Mouse (Mus musculus) urinary bladder, adult 2 months (tissue): Measurements from ENCODE around the gene Baiap2l2. TPM values are rescaled to one million over a fixed set of nuclear protein-coding genes. Genes with fewer than 3 reads are reported as not detected.

Experiments
- DNase-seq: peaks from one replicate; pipeline ENCODE4 v3.0.0; 2022; ENCODE audit warnings: low spot score
- polyA plus RNA-seq: library from polyadenylated mRNA; depleted of rRNA; stranded (reverse); fragments of >200 nt; gene quantifications from 2 replicates; pipeline ENCODE4 v1.2.3, GENCODE M21; 2012

The Baiap2l2 gene
- polyA plus RNA-seq, 1 experiment, result 4.5 TPM

- no peak for DNase-seq
Observed at GRCm38 (mm10) chr15:79299563-79300155, 14.3 kb upstream of the Baiap2l2 start.

DNA sequence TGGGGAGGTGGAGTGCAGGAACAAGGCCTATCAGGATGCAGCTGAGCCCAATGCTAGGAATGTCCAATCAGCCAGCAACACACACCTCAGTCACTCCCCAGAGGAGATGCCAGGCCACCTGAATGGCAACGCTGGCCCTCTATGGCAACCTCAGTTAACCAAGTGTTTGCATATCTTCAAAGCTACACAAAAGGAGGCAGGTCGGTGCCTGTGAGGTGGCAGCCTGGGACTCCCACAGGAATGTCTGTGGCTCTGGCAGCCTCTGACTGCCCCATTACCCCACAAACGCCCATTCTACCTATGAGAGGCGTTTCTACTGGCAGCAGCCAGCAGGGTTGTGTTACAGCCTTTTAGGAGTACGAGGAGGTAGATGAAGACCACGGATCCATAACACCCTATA, 13.2 kb upstream of the Baiap2l2 start:
- no peak for DNase-seq

- DNase-seq, result no peak
Observed at GRCm38 (mm10) chr15:79292779-79293178, 7.4 kb upstream of the Baiap2l2 start.

- no peak for DNase-seq
Observed at GRCm38 (mm10) chr15:79290340-79290739, 5.0 kb upstream of the Baiap2l2 start.

DNA sequence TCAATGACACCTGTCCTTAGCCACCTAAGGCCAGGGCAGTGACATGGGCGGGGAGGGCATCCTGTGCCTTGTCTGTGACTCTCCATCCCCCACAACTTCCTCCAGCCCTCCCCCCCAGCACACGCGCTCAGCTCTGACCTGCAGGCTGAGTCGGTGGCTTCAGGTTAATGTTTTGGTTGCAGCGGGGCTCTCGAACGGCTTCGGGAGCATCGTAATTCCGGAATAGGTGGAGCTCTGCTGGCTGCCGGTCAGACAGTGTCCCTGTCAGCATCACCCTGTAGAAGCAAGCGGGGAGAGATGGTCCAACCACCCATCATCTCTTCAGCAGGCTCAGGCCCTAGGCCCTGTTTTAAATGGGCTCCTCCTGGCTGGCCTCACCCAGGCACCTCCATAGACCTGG, 4.1 kb upstream of the Baiap2l2 start:
- DNase-seq, result no peak

- DNase-seq, result no peak
Observed at GRCm38 (mm10) chr15:79288387-79288786, 3.0 kb upstream of the Baiap2l2 start.

GRCm38 (mm10) chr15:79287091-79287490, 1.8 kb upstream of the Baiap2l2 start:
- no peak for DNase-seq

GRCm38 (mm10) chr15:79286141-79286540, 804 bp upstream of the Baiap2l2 start:
- DNase-seq, result no peak

- no peak for DNase-seq
Observed at GRCm38 (mm10) chr15:79283371-79283770, 2.0 kb downstream of the Baiap2l2 start.

- no peak for DNase-seq
Observed at GRCm38 (mm10) chr15:79282434-79282833, 2.9 kb downstream of the Baiap2l2 start.

DNA sequence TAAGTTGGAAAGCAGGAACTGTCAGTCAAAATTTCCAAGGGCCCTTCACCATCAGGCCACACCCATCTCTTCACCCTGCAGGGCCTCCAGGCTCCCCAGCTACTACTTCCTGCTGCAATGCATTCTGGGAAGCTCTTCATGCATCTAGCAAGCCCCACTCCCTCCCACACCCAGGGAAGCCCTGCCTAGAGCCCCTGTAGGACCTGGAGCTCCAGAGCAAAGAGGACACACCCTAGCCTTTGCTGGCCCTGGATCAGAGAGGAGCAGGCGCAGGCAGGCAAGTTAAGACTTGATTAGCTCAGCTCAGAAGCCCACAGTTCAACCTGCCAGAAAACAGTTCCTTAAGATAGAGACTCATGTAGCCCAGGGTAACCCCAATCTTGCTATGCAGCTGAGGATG, 3.9 kb downstream of the Baiap2l2 start:
- no peak for DNase-seq

DNA sequence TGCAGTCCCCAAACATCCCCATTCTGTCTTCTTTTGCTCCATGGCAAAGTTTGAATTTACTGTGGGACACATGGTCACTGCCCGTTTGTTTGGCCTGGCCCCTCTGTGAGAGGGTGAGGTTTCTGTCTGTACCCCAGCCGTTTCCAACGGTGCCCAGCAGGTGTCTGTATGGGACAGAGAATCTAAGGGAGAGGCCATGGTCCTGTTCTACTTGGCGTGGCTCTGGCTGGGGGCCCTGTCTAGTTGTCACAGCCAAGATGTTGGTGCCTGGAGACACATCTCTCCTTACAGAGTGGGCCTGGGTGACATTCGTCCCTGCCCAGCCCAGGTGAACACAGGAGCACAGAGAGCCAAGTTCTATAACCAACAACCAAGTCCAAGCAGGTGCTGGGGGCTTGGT, 4.5 kb downstream of the Baiap2l2 start:
- DNase-seq, result no peak

DNA sequence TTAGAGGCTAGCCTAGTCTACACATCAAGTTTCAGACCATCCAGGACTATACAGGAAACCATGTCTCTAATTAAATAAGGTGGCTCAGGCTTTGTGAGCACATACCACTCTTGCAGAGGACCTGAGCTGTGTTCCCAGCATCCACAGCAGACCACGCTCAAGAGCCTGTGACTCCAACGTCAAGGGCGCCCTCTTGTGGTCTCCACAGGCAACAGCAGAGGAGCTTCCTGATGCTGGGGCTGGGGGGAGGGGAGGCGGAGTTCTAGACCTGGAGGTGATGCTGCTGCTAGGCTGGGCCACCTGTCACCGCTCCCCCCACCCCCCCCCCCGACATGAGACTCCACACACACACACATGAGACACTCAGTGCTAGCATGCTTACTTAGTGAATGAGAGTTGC, 5.1 kb downstream of the Baiap2l2 start:
- DNase-seq, result no peak

GRCm38 (mm10) chr15:79277728-79278127, 7.6 kb downstream of the Baiap2l2 start:
- no peak for DNase-seq

GRCm38 (mm10) chr15:79273020-79273419, 12.3 kb downstream of the Baiap2l2 start:
- DNase-seq, result no peak

DNA sequence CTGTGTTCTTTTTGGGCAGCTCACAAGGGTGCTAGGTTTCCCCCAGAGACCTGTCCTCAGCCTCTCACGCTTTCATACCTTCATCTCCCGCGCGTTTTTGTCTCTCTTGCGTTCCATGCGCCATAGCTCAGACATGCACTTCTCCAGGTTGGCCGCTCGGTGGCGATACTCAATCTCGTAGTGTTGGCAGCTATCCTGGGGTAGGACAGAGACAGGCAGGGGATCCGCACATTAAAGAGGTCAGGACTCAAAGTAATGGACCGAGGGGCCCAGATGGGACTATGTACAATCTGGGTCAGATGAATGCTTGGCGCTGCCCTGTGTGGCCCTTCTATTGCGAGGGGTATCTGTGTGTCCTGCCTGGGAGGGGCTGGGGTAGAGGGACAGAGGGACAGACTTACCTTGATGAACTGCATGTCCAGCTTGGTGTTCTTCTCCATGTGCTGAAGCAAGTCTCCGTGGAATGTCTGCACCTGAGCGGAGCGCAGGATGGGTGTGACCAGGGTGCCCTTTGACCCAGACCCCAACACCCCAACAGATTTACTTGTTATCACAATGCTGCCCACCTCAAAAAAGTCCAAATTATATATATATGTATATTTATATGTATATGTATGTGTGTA, 14.1 kb downstream of the Baiap2l2 start:
- no peak for DNase-seq

- DNase-seq, result no peak
Observed at GRCm38 (mm10) chr15:79270317-79271123, 14.8 kb downstream of the Baiap2l2 start.

DNA sequence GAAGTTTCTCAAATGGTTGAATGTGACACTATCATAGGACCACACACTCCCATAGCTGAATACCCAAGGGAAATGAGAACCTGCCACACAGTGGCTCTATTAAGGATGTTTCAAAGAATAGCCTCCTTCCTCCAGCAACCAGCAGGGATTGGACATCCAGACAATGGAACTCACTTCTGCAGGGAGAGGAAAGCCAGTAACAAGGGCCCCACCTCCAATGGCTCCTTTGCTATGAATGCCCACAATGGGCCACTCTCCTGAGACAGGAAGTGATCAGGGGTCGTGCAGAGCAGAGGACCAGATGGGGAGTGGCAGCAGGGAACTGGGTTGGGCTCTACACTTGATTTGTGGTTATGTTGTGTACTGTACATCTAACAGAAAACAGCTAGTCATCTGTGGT, 16.8 kb downstream of the Baiap2l2 start:
- DNase-seq, result no peak

DNA sequence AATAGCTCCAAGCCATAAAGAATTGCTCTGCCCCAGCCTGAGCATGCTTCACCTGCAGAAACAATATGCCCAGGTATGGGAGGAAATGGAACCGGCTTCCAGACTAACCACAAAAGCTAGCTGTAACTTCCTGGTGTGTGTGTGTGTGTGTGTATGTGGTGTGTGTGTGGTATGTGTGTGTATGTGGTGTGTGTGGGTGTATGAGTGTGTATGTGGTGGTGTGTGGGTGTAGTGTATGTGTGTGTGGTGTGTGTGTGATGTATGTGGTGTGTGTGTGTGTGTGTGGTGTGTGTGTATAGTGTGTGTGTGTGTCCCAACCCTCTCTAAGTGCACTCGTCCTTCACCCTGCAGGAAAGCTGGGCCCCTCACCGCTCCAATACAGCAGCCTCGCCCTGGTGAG, 20.0 kb downstream of the Baiap2l2 start:
- no peak for DNase-seq

- DNase-seq, result no peak
Observed at GRCm38 (mm10) chr15:79263726-79264125, 21.6 kb downstream of the Baiap2l2 start.

- no peak for DNase-seq
Observed at GRCm38 (mm10) chr15:79262786-79263309, 22.5 kb downstream of the Baiap2l2 start.

- no peak for DNase-seq
Observed at GRCm38 (mm10) chr15:79262375-79262774, 23.0 kb downstream of the Baiap2l2 start.

- no peak for DNase-seq
Observed at GRCm38 (mm10) chr15:79261757-79262156, 23.6 kb downstream of the Baiap2l2 start.
